Mouse (Mus musculus) heart, adult 8-10 months (tissue): ENCODE measurements at regions not wholly inside any gene's neighbourhood (a gene's known extent, or its start where the extent isn't known, plus 50 kb on each side); places are given as distances from the start of the nearest gene placed in this dataset.

Experiments used
- DNase-seq: peaks from one replicate; pipeline ENCODE4 v3.0.0; 2022; ENCODE audit warnings: low spot score

DNA sequence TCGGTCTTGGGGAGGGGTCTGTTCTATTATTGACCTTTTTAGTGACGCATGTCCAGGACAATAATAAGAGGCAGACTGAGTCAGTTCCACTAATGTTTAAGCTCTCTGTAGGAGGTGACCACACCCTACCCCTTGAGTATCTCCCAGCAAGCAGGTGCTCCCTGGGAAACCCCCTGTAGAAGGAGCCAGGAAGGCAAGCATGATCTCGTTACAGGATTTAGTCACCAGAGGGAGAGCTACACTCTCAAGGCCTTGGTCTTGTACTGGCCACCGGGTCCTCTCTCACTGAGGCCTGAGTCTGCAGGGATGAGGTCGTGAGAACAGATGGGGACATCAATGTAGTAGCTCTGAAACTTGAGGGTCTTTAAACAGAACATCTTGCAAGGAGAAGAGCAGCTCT is 55.3 kb upstream of the Ccnd2 start:
- DNase-seq: no peak

- no peak for DNase-seq
Observed at GRCm38 (mm10) chr6:127213355-127213754, 61.4 kb upstream of the Ccnd2 start.

DNA sequence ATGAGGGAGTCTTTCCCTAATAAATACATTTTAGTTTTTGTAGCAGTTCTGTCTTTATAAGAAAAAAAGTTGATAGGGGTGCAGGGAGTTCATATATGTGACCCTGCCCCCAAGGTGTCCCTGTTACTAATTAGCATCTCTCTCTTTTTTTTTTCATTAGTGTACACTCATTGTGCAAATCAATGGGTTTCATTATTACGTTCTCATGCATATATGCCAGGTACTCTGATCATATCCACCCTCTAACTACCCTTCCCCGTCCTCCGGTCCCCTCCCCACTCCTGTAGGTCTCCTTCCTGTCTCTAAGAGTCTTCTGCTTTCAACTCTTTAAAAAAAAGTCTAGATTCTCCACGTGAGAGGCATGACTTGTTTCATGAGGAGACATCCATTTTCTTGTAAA is 63.9 kb upstream of the Ccnd2 start:
- DNase-seq: no peak

- DNase-seq: no peak
Observed at GRCm38 (mm10) chr6:127218634-127219445, 66.8 kb upstream of the Ccnd2 start.

DNA sequence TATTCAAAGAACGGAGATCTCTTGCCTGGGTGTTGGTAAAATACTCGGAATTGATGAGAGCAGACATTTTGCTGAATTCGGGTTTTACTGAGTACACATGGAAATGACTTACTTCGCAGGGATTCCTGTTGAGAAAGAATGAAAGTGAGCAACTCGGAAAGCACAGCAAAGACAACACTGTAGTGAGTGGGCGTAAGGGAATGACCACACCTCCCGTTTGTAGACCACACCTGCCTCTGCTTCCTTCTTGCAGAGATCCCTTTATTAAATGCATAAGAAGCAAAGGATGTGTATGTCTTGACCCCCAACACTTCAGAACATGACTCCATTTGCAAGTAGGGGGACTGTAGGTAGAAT is 67.4 kb upstream of the Ccnd2 start:
- DNase-seq: no peak

DNA sequence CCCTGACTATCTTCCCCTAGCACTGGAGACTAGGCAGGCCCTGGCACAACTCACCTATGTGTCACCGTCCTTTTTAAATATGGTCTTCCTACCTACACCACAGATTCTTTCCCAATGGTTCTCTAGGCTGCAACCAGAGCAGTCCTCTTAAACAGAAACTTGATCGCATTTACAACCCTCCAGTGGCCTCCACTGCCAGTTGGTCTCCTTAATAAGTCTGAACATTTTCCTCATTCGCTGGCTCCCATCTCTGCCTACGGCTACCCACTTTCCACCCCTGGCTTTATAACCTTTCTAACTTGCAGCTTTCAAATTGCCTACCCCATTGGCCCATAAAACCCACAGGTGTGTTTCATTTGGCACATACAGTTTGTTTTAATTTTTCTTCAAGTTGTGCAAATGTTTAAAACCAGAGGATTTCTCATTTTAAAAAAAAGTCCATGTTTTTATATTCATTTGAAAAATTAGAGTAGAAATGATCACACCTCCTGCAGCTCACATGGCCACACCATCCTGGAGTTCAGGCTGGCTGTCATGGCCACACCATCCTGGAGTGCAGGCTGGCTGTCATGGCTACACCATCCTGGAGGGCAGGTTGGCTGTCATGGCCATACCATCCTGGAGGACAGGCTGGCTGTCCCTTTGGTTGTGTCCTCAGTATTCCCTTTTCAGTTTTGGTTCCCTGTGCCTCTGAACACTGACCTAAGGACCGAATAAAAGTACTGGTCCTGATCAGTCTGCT is 74.4 kb upstream of the Ccnd2 start:
- no peak for DNase-seq

- no peak for DNase-seq
Observed at GRCm38 (mm10) chr6:127236510-127237109, 84.6 kb upstream of the Ccnd2 start.

- DNase-seq: no peak
Observed at GRCm38 (mm10) chr6:127237168-127237567, 85.2 kb upstream of the Ccnd2 start.

- no peak for DNase-seq
Observed at GRCm38 (mm10) chr6:127239529-127240471, 87.8 kb upstream of the Ccnd2 start.

- no peak for DNase-seq
Observed at GRCm38 (mm10) chr6:127240472-127241375, 88.7 kb upstream of the Ccnd2 start.

- DNase-seq: no peak
Observed at GRCm38 (mm10) chr6:127241693-127242425, 89.9 kb upstream of the Ccnd2 start.

DNA sequence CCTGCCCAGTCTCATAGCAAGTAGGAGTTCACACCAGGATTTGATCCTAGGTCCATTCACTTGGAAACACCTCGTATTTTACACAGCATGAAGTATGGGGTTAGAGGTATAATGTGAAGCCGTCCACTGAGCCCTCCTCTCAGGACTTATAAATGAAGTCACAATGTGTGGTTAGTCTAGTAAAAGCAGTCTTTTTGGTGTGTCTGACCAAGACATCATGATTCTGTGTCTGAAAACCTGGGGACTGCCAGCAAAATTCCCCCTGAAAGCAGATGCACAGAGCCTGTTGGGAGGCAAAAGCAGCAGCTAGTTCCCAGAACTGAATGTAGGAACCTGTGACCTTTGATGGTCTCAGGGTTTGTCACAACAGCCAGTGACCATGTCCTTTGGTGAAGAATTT is 91.0 kb upstream of the Ccnd2 start:
- no peak for DNase-seq

GRCm38 (mm10) chr6:127245814-127246440 is 93.9 kb upstream of the Ccnd2 start:
- DNase-seq: peak; percentile 37

DNA sequence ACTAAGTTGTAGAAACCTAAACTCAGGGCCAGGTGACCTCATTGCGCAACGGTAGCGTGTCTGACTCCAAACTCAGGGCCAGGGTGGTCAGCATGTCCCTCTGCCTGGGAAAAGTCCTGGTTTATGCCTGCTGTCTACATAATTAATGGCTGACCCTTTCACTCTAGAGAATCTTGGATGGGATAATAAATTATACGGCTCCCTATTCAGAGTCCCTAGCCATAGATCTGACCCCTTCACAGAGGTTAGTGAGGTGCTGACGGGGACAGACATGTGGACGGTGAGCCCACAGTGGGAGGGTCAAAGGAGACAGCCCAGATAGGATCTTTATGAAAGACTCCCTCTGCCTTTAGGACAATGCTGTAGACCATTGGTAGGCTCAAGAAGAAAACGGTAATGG is 94.7 kb upstream of the Ccnd2 start:
- DNase-seq: no peak

DNA sequence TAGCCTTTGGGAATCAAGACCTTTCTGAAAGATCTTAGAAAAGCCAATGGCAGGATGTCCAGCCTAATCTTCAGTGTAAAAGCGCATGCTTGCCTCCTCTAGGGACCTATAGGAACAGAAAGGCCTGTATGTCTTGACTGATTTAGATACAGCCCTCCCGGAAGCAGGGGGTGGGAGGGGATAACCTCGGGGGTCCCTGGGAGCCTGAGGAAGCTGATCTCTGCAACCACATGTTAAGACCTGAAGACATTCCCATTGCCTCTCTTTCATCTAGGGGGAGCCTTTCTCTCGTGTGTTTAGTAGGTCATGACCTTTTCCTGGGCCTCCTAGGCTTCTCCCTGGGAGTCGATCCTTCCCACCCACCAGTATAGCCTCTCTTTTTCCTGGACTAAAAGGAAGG is 95.3 kb upstream of the Ccnd2 start:
- no peak for DNase-seq

DNA sequence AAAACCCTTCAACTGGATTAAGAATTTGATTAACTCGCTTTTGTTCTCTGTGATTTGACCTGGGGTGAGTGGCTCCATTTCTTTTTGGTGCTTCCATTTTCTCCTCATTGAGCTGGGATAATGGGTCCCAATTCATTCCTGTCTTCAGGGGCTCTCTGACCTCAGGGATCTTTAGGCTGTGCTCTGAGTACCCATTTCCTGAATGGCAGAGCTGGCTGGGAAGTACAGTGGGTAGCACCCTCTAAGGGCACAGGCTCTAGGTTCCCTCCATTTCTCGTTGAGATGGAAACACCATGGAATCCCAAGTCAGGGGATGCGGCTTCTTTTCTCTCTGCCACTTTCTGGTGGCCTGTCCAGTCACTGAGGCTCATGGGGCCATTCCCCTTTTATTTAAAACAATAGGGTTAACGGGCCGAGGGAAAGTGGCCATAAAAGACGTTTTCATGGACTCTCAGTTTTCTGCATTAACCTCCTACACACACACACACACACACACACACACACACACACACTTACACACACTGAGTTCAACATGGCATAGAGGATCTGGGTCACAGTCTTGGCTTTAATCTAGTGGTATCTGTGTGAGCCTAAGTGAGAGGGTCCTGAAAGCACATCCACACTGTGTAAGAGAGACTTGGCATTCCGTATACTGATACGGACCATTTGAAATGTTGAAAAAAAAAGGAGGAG is 98.3 kb upstream of the Ccnd2 start:
- DNase-seq: no peak

DNA sequence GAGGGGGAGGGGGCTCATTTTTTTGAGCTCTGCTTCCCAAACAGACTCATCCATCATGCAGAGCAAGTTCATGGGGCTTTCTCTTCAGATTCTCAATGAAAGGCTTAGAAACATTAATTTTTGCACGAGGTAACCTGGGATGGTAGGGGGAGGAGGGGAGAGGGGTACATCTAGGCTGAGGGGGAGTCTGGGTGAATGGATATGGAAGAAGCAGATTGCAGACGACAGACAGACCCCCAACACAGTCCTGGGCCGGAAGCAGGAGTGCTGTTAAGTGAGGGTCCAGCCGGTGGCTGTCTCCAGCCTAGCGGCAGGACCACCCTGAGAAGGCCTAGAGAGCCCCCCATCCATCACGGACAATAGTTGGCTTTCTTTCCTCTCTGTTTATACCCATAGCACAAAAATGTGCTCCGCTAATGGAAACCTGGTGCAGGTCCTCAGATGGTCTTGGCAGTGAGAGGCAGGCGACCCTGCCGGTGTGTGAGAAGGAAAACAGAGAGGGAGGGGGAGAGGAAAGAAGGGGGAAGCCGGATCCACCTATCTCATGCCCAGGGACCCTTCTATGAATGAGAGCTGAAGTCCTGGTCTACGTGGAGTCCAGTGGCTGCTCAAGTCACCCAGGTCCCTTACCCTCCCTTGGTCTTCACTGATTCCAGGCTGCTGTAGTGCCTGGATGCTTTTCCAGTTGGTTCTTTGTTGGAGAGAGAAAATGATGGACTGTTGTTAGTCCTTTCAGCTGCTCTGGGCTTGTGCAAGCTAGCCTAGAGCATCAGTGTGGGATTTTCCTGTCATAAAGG is 99.1 kb upstream of the Ccnd2 start:
- no peak for DNase-seq

DNA sequence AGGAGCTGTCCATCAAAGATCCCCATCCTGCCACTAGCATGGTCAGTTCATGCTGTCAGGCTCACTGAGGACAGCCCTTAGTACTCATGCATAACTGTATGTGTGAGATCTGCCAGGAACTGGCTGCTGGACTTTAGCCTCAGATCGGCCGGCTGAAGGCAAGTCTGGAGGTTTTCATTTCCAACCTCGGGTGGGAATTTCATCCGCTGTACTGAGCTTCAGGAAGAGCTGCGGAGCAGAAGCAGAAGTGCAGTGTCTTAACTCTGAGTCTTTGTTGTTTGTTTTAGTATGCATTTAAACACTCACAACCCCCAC is 99.6 kb upstream of the Ccnd2 start:
- DNase-seq: no peak
